Mouse (Mus musculus) olfactory bulb, adult 2 months (tissue): Measurements from ENCODE around the gene Muc15. TPM values are rescaled to one million over a fixed set of nuclear protein-coding genes. Genes with fewer than 3 reads are reported as not detected.

ENCODE experiments used
- H3K27ac ChIP-seq: fragments of 200-500 bp; 2 replicates; pipeline ENCODE4 v1.5.1; 2012; ENCODE audit warnings: low read depth, low read length; ENCODE audit not compliant: insufficient read depth
- H3K4me1 ChIP-seq: fragments of 200-500 bp; 2 replicates; pipeline ENCODE4 v1.6.1; 2012; ENCODE audit warnings: low read length; ENCODE audit not compliant: control insufficient read depth, insufficient read depth
- H3K4me3 ChIP-seq: fragments of 200-500 bp; 2 replicates; pipeline ENCODE4 v1.5.1; 2012; ENCODE audit warnings: mild to moderate bottlenecking, low read depth, low read length, moderate library complexity; ENCODE audit not compliant: insufficient read depth
- CTCF ChIP-seq: fragments of 200-500 bp; IDR thresholded peaks from 2 replicates; pipeline ENCODE4 v1.5.1; 2012; ENCODE audit warnings: low read depth, mild to moderate bottlenecking, low read length, moderate library complexity; ENCODE audit not compliant: insufficient read depth
- POLR2A ChIP-seq: fragments of 200-500 bp; IDR thresholded peaks from 2 replicates; pipeline ENCODE4 v1.6.1; 2012; ENCODE audit warnings: mild to moderate bottlenecking, low read depth, low read length, moderate library complexity; ENCODE audit not compliant: insufficient read depth
- WGBS: fragments of 180-500 bp; shearing (Covaris S2); methylation state at CpG from one replicate; pipeline ENCODE4 v1.1.7; 2018; 5-methylcytosine and 5-hydroxymethylcytosine counted together
- polyA plus RNA-seq: library from polyadenylated mRNA; stranded (reverse); fragments of >200 nt; gene quantifications from 2 replicates; pipeline ENCODE4 v1.2.4, GENCODE M21; 2012; ENCODE audit warnings: low replicate concordance; ENCODE audit not compliant: missing spikeins, insufficient read depth, insufficient read length

Gene Muc15
- polyA plus RNA-seq, 1 experiment, result not detected

DNA sequence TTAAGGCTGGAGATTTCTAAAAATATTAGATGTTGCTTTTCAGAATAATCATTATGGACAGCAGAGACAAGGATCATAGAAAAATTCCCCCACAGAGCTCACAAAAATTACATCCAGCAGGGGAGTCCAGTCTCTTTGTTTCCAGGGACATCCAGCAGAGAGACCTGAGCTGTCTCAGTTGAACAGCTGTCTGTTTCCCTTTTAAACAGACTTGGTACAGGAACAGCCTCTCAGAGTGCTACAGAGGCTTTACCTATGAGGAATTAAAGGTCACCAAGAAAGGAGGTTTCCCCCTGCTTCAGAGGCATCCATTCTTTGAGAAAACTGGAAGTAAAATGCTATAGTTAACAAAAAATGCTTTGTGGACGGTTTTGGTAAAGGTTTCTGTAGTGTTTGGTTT is 19.4 kb downstream of the Muc15 start:
- no peak overlapping the region for H3K4me3 ChIP-seq
- H3K4me1 ChIP-seq, result no peaks in the 10 kb centered on the region
- TF ChIP-seq CTCF, result no peak
- TF ChIP-seq POLR2A, result no peak
- 52% methylated on average over 1 of the region's 1 CpGs for WGBS
- H3K27ac ChIP-seq, result no peak overlapping the region

DNA sequence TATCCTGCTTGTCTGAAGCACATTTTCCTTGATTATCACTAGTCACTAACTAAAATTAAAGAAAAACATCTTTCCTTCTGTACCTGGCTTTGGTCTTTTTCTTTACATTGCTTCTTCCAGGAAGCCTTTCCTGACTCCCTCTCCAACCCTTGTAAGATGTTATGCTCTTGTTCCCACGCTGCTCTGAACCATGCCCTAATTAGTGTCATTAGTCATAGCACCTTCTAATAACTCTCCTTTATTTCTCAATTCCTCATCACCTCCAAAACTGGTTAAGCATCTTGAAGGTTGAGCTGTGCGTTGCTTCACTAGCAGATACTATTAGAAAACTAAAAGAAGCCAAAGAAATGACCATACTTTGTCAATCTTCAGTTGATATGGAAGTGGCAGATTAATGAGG is 36.4 kb downstream of the Muc15 start:
- TF ChIP-seq POLR2A (no peak), CTCF (no peak)
- WGBS, result 59% methylated on average over 2 of the region's 2 CpGs
- Histone ChIP-seq H3K27ac (no peak overlapping the region), H3K4me3 (no peak overlapping the region), H3K4me1 (no peaks in the 10 kb centered on the region)

DNA sequence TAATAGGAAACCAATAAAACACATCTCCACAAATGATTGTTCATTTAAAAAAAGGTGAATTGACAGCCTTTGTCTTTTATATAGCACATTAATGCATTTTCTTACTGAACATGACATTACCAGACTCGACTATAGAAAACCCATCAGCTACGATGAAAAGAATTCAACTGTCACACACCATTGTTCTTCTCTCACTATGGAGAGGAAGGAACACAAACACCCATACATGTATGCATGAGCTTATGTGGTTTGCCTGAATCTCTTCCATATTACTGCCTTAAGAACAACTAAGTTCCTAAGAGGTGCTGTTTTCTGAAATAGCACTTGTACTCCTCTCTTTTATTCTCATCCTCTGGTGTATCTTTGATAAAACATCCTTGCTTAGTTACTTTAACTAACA is 38.3 kb downstream of the Muc15 start:
- Histone ChIP-seq H3K27ac (no peak overlapping the region), H3K4me1 (no peaks in the 10 kb centered on the region), H3K4me3 (no peak overlapping the region)
- WGBS, result 38% methylated on average over 2 of the region's 2 CpGs
- no peak for TF ChIP-seq CTCF
- TF ChIP-seq POLR2A, result no peak

DNA sequence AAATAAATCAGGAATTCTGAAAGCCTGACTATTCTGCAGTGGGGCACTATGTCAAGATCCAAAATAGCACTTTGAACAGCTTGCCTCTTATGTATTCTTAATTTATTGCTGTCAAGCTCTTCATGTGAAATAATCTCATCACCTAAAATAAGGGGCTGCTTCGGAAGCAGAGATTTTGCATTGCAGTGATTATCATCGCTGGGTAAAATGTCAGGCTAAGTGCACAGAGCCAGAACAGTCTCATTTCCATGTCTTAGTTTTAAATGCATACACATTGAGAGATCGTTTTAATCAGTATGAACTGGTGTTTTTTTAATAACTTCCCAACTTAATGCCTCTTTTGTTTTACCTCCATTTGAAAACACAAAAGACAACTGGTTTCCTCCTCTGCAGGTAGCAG is 66.3 kb downstream of the Muc15 start:
- H3K4me1 ChIP-seq, result no peaks in the 10 kb centered on the region
- no peak overlapping the region for H3K4me3 ChIP-seq
- H3K27ac ChIP-seq, result no peak overlapping the region
- WGBS, result 35% methylated on average over 3 of the region's 3 CpGs
- TF ChIP-seq CTCF (no peak), POLR2A (no peak)

Other genes with a start within 250 kb of the Muc15 start
- gene Slc5a12, start 124.0 kb upstream of the Muc15 start, polyA plus RNA-seq, result not detected in 2 replicates
- gene Ano3, start 229.6 kb downstream of the Muc15 start, polyA plus RNA-seq, result 93.3 TPM in 1 of 2 replicates, not detected in the other